Mouse (Mus musculus) embryonic stem cell, embryonic (primary cell): ENCODE data around the gene 1700012B07Rik.

Source experiments
- CTCF ChIA-PET, 4 experiments: fragments of 300-600 bp in 2 of 4; fragments of 350-600 bp in 2 of 4; sonication (Branson Sonifier 250); formaldehyde crosslinking; loops; one replicate each; lab custom pipeline; 2022; ENCODE audit warnings: inconsistent platforms in 2 of 4; lab: Charles Lee
- POLR2A ChIA-PET, 4 experiments: fragments of 300-600 bp in 2 of 4; fragments of 350-600 bp in 2 of 4; sonication (Branson Sonifier 250); formaldehyde crosslinking; loops; one replicate each; lab custom pipeline; 2022; ENCODE audit warnings: antibody characterized with exemption in 4 of 4, inconsistent platforms in 1 of 4; lab: Charles Lee

1700012B07Rik gene

DNA sequence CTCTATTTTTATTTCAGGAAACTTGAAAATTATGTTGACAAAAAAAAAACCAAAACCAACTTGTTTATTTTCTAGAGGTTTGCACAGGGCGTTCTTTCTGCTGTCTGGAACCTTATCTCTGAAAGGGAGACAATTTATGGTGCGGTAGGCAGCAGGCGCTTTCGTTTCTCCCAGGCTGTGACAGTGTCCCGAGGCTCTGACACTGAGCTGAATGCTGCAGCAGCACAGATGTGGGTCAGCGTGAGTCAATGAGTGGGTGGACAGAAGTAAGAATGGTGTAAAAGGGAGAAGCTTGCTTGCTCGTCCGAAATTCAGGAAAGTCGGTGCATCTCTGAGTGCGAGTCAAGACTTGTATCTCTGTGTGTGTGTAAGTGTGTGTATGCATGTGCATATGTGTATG, 29.2 kb upstream of the 1700012B07Rik start:
- POLR2A ChIA-PET = no interaction called here
- CTCF ChIA-PET = interaction anchor here in 2 of 4 experiments (0.6 to 0.9 kb wide), 2 partner anchors 272 to 589 kb away, joined by 3 to 7 read pairs; no protein-coding TSS in a partner anchor

- ChIA-PET POLR2A (no interaction called here), CTCF (interaction anchor here in 1 of 4 experiments (1.6 kb wide), 1 partner anchor 10 kb away, joined by 5 read pairs; no protein-coding TSS in a partner anchor)
Observed at GRCm38 (mm10) chr11:109854056-109854455, 26.2 kb upstream of the 1700012B07Rik start.

GRCm38 (mm10) chr11:109853228-109853966, 25.6 kb upstream of the 1700012B07Rik start:
- POLR2A ChIA-PET = interaction anchor here in 1 of 4 experiments (0.7 kb wide), 1 partner anchor 142 kb away, joined by 3 read pairs; the partner anchor contains the start of gene Abca8b
- CTCF ChIA-PET = interaction anchor here in 2 of 4 experiments (0.7 to 1.6 kb wide), 3 partner anchors 10 to 268 kb away, joined by 3 to 5 read pairs (median 3); no protein-coding TSS in a partner anchor

DNA sequence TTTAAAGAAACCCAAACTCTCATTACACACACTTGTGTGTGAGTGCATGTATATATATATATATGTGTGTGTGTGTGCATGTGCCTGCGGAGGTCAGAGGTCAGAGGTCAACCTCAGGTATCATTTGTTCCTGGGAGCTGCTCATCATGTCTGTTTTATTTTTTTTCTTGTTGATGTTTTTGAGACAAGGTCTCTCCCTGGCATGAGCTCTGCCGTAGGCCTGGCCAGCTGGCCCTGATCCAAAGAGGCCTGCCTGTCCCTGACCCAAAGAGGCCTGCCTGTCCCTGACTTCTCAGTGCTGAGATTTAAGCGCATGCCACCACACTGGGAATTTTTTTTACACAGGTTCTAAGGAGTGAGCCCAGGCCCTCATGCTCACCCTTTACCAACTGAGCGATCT, 24.1 kb upstream of the 1700012B07Rik start:
- CTCF ChIA-PET = interaction anchor here in 1 of 4 experiments (0.7 kb wide), 1 partner anchor 439 kb away, joined by 3 read pairs; no protein-coding TSS in a partner anchor
- POLR2A ChIA-PET = no interaction called here

DNA sequence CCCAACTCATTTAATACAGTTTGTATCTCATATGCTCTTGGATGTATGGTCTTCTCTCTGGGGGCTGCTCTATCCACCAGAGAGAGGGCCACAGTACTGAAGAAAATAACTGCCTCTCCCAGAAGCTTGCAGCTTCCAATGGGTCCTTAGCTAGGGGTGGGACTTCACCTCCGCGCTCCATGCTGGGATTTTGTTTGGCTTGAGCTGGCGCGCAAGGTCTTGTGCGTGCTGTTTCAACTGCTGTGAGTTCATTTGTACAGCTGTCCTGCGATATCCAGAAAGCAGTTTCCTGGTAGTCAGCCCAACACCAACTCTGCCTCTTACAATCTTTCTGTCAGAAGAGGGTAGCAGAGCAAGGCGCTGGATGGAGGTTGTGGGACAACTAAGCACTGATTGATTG, 18.5 kb upstream of the 1700012B07Rik start:
- POLR2A ChIA-PET = interaction anchor here in 2 of 4 experiments (0.6 to 0.9 kb wide), 2 partner anchors 133 to 510 kb away, joined by 3 read pairs; no protein-coding TSS in a partner anchor
- CTCF ChIA-PET = interaction anchor here in 2 of 4 experiments (0.6 to 1.1 kb wide), 2 partner anchors 425 to 529 kb away, joined by 4 read pairs; no protein-coding TSS in a partner anchor

GRCm38 (mm10) chr11:109845601-109846000, 17.8 kb upstream of the 1700012B07Rik start:
- ChIA-PET CTCF (interaction anchor here in 1 of 4 experiments (0.5 kb wide), 1 partner anchor 1373 kb away, joined by 3 read pairs; no protein-coding TSS in a partner anchor), POLR2A (no interaction called here)

- POLR2A ChIA-PET = interaction anchor here in 1 of 4 experiments (1.4 kb wide), 1 partner anchor 10 kb away, joined by 3 read pairs; no protein-coding TSS in a partner anchor
Observed at GRCm38 (mm10) chr11:109844466-109844865, 16.6 kb upstream of the 1700012B07Rik start.

DNA sequence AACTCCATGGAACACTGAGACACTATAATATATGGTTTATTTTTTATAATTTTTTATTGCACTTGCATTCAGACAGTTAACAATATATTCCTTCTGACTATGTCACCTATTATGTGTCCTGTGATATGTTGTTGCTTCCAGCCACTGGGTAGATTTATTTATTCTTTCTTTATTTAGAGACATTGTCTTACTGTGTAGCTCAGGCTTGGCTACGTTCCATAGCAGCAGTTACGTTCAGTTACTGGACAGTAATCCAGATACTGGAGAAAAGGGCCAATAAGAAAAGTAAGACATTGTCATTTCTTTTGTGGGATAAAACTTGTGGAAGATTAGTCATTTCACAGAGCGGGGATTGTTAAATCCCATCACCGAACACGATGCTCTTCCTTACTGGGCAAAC, 2.5 kb upstream of the 1700012B07Rik start:
- ChIA-PET POLR2A (no interaction called here), CTCF (no interaction called here)

More at GRCm38 (mm10) chr11:109844466-109844865, 16.6 kb upstream of the 1700012B07Rik start:
- CTCF ChIA-PET = interaction anchor here in 2 of 4 experiments (0.5 to 1.0 kb wide), 2 partner anchors 60 to 602 kb away, joined by 3 read pairs; no protein-coding TSS in a partner anchor

GRCm38 (mm10) chr11:109822280-109822679, 5.6 kb downstream of the 1700012B07Rik start:
- ChIA-PET CTCF (no interaction called here), POLR2A (no interaction called here)

DNA sequence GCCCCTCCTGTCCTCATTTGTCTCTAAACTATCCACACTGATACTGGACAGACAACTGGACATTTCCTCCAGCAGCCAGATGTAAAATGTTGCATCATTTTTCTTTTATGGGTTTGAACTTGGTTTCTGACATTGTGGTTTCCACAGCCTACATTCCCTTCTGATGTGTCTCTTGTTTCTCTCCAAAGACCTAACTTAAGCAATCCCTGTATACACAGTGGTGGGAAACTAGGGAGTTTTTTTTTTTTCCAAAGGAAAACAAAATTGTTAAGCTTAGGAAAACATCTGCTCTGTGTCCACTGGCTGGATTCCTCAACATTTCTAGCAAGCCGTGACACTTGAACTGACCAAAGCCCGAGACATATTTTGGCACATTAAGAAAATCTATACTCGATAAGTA, 10.4 kb downstream of the 1700012B07Rik start:
- ChIA-PET CTCF (no interaction called here), POLR2A (no interaction called here)

DNA sequence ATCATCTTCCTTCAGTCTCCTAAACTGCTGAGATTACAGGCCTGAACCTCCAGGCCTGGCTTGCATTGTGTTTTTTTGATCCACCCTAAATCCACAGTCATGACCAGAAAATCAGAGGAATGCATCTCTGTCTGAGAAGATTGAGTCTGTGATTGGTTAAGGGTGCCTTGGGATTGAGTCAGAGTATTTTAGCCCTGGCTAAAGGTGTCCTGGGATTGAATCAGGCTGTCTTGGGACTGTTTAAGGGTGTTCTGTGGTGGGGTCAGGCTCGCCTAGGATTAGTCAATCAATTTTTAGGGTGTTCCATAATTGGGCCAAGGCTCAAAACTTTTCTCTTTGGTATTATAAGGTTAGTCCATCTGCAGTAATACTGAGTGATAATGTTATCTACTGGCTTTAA, 10.9 kb downstream of the 1700012B07Rik start:
- ChIA-PET CTCF (no interaction called here), POLR2A (no interaction called here)

DNA sequence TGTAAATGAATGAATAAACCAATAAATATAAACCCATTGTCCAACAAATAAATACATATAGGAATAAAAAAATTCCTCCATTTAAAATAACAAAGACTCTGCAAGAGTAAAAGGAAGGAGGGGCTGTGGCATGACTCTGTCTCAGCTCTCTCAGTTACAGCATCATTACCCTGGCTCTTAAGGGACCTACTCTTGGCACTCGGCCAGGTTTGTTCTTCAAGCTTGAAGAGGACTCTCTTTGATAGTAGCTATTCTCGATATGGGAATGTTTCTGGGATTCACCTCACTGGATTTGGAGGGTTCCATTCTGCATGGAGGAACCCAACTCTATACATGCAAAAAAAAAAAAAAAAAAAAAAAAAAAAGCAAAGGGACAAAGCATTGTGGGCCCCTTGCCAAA, 16.1 kb downstream of the 1700012B07Rik start:
- CTCF ChIA-PET = interaction anchor here in 2 of 4 experiments (0.6 to 1.3 kb wide), 5 partner anchors 52 to 720 kb away, joined by 3 to 10 read pairs (median 4); no protein-coding TSS in a partner anchor
- POLR2A ChIA-PET = interaction anchor here in 2 of 4 experiments (0.5 to 0.9 kb wide), 2 partner anchors 51 to 287 kb away, joined by 3 read pairs; no protein-coding TSS in a partner anchor

GRCm38 (mm10) chr11:109809175-109809855, 18.5 kb downstream of the 1700012B07Rik start:
- ChIA-PET POLR2A (no interaction called here), CTCF (no interaction called here)

- ChIA-PET POLR2A (no interaction called here), CTCF (interaction anchor here in 1 of 4 experiments (0.7 kb wide), 1 partner anchor 13 kb away, joined by 5 read pairs; no protein-coding TSS in a partner anchor)
Observed at GRCm38 (mm10) chr11:109801515-109801914, 26.3 kb downstream of the 1700012B07Rik start.

- CTCF ChIA-PET = interaction anchor here in 3 of 4 experiments (0.8 to 1.7 kb wide), 6 partner anchors 63 to 126 kb away, joined by 3 to 5 read pairs (median 3); no protein-coding TSS in a partner anchor
- POLR2A ChIA-PET = interaction anchor here in 1 of 4 experiments (0.6 kb wide), 1 partner anchor 418 kb away, joined by 3 read pairs; no protein-coding TSS in a partner anchor
Observed at GRCm38 (mm10) chr11:109797531-109797930, 30.3 kb downstream of the 1700012B07Rik start.

GRCm38 (mm10) chr11:109795536-109795935, 32.3 kb downstream of the 1700012B07Rik start:
- POLR2A ChIA-PET = interaction anchor here in 1 of 4 experiments (0.6 kb wide), 1 partner anchor 109 kb away, joined by 4 read pairs; no protein-coding TSS in a partner anchor
- CTCF ChIA-PET = no interaction called here

- CTCF ChIA-PET = interaction anchor here in 1 of 4 experiments (0.6 kb wide), 1 partner anchor 450 kb away, joined by 6 read pairs; no protein-coding TSS in a partner anchor
Observed at GRCm38 (mm10) chr11:109793578-109793977, 34.3 kb downstream of the 1700012B07Rik start.

GRCm38 (mm10) chr11:109792401-109792997, 35.3 kb downstream of the 1700012B07Rik start:
- CTCF ChIA-PET = interaction anchor here in 1 of 4 experiments (0.6 kb wide), 1 partner anchor 1704 kb away, joined by 4 read pairs; no protein-coding TSS in a partner anchor
- POLR2A ChIA-PET = interaction anchor here in 1 of 4 experiments (0.6 kb wide), 1 partner anchor 65 kb away, joined by 4 read pairs; no protein-coding TSS in a partner anchor

More at GRCm38 (mm10) chr11:109793578-109793977, 34.3 kb downstream of the 1700012B07Rik start:
- POLR2A ChIA-PET = no interaction called here
